Mouse (Mus musculus) left cerebral cortex, adult 11 months (tissue): ENCODE measurements around the gene Wdr83os.

Experiments
- DNase-seq: peaks from one replicate; pipeline ENCODE4 v3.0.0; 2022; ENCODE audit warnings: low spot score

Gene Wdr83os

DNA sequence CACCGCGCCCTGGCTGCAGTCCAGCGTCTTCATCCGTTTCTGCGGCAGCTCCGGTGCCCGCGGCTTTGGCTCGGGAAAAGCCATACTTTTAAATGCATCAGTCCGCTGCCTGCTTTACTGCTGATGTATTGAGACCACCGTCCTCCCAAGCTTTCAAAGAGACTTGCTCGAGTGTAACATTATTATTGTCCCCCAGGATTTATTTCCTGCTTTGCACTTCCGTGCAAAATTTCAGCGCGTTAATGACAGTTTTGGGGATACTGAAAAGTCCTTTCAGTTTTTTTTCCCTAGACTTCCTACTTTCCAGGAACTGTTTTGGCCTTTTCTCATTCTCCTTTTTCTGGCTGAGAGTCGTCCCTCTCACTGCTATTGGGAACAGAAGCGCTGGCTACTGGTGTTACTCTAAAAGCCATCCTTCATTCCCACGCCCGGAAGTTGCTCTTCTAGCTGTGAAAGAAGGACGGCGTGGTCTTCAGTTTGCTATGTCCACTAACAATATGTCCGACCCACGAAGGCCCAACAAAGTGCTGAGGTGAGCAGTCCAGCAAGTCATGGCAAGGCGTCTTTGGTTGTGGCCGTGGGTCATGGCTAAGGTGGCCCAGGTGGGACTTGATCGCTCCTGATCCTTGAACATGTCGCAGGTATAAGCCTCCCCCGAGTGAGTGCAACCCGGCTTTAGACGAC, at the start of gene Wdr83os:
Gene Wdr83os, plus strand, starts transcription at position 209 of the 684 bp plus-strand sequence.
- DNase-seq: no peak

DNA sequence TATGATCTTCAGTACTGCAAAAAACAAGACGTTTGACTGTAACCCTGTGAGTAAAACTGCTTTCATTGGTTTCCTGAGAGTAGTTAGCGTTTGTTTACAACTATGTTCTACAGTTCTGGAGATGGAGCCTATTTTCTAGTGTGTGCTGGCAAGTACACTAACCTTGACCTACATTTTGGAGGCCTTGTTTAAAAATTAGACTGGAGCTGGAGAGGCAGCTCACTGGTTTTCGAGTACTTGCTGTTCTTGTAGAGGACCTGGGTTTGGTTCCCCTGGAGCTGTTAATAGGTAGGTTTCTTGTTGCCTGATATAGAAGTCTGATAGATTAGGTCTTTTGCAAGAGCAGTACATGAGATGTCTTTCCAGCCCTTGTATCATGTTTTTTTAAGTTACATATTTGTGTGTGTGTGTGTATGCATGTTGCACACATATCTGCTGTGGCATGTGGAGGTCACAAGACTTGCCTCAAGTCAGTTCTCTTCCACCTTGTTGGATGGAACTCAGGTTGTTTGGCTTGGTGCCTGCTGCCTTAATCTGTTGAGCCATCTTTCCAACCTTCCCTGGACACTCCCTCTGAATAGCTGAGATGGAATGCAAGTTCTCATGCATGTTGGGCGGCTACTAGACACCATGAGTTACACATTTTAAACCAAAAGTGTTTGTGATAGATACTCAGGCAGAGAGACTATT, 47.8 kb upstream of the Wdr83os start:
- DNase-seq: no peak

DNA sequence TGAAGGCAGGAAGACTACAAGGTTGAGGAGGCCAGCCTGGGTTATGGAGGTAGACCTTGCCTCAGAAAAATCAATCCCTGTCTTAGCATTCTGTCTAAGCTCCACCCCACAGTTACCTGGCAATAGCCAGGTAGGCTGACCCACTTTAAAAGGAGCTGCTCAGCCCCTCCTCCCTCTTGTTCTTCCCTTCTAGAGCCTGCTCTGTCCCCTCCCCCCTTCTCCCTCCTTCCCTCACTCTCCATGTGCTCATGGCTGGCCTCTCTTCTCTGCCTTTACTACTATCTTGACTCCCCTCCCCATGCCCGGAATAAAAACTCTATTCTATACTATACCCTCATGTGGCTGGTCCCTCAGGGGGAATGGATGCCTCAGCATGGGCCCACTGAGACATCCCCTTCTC, 46.7 kb upstream of the Wdr83os start:
- DNase-seq: no peak

DNA sequence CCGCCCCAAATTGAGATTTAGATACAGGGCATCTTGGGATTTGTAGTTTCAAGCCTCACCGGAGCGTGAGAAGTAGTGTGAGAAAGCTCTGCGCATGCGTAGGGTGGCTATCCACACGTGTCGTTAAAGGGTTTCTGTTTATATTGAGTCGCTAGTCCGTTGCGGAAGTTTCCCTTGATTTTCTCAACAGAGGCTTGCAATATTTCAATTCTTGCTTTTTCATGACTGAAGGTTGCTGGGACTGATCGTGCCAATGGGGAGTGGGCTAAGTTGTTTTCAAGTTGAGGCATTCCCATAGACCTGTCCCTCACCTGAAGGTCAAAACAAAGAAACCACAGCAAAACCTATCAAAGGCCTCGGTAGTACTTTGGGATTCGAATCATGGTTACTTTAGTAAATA, 45.8 kb upstream of the Wdr83os start:
- DNase-seq: no peak

DNA sequence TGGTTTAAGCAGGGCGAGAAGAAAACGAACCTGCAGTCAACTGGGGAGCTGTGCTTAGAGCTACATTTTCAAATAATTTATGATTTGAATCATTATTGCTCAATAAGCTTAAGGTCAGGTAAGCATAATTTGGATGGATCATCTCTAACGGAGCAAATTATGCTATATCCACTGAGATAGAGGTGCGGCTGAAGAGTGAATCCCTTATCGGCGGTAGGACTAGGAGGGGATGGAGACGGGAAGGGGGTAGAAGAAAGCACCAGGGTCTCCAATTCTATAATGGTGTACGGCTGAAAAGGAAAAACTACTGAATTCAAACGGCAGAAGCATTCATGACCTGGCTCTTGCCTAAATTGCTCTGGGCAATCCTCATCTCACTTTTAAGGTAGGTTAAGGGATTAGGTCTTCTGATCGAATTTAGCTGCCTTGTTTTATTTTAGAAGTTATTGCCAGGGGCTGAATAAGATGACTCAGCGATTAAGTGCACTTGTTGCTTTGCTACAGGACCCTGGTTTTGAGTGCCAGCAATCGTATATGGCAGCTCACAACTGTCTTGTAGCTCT, 45.3 kb upstream of the Wdr83os start:
- DNase-seq: no peak

GRCm38 (mm10) chr8:85035728-85036310, 44.7 kb upstream of the Wdr83os start:
- no peak for DNase-seq

DNA sequence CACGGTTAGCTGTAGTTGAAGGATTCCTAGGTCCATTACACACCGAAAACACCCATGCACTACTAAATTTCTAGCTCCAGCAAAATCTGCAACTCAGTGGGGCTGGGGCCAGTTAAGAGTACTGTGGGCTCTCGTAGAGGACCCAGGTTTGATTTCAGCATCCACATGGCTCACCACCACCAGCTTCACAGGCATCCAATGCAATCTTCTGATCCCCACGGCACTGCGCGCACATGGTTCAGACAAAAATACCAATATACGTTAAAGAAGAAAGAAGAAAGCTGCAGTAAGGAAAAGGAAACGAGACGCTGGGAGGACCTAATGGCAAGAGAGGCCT, 44.2 kb upstream of the Wdr83os start:
- DNase-seq: no peak

- DNase-seq: peak; percentile 93
Measured at GRCm38 (mm10) chr8:85036718-85037365, 43.7 kb upstream of the Wdr83os start, which contains the start of gene Tnpo2. Gene Tnpo2, plus strand, starts transcription at chr8:85036915.

DNA sequence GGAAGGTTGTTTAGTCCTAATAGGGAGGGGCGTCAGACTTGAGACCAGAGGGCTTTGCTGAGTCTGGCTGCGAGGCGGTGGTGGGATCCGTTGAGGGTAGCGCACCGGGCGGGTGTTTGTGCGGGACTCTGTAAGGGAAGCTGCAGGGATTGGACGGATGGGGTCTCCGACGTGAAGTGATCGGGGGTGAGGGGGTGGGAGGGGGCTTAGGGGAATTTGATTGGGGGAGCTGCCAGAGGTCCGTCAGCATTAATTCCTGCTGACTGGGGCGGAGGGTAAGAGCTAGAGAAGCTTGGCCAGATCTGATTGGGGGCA, 43.2 kb upstream of the Wdr83os start:
- DNase-seq: no peak

DNA sequence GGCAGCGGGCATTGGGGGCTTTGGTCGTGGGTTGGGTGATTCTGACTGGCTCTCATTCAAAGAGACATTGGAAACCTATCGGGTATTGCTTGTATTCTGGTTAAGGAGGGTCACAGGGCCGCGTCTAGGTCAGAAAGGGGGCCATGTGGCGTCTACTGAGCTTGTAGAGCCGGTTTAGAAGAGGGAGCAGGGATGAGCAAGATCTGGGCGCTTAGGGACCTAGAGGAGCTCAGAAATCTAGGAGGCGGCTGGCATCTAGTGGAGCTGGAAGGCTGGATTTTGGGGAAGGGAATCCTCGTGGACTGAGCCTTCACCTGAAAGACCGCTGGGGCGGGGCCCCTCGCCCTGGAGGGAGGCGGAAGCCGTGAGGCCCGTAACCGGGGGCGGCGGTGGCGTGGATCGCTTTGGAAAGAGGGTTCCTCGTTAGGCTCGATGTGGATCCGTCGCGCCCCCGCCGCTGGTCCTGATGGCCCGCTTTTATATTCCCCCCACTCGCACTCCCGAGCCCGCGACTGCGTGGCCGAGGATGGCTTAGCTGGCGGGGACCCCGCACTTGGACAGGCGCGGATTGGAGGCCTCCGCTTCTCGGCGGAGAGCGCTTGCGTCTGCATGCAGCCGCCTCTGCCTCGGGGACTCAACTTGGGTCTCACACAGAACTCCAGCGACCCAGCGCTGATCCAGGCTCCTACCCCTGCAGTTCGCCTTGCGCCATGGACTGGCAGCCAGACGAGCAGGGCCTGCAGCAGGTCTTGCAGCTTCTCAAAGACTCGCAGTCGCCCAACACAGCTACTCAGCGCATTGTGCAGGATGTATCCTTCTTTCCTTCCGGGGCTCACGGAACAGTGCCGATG, 42.6 kb upstream of the Wdr83os start:
- DNase-seq: no peak

GRCm38 (mm10) chr8:85043619-85044018, 36.9 kb upstream of the Wdr83os start:
- DNase-seq: no peak

GRCm38 (mm10) chr8:85057367-85057766, 23.2 kb upstream of the Wdr83os start:
- DNase-seq: no peak

DNA sequence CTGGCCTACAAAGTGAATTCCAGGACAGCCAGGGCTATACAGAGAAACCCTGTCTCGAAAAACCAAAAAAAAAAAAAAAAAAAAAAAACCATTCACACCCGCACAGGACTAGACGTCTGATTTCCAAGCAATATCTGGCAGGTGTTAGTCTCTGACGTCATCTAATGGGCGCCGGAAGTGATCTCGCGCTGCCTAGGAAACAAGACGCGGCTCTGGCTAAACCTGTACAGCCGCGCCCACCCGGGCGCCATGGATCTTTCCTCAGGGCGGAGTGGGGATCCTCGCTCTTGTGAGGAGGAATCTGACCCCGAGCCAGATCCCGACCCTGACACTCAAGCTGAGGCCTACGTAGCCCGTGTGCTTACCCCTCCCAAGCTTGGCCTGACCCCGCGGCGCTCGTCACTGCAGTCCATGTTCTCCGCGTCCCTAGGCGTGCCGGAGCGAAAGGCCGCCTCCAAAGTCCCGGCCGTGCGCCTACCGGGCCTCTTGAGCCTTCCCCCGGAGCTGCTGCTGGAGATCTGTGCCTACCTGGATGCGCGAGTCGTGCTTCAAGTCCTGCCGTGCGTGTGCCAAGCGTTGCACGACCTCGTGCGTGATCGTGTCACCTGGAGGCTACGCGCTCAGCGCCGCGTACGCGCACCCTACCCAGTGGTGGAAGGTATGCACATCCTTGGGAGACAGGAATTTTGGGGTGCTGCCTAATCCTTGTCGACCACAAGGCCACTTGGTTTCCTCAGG, 20.5 kb upstream of the Wdr83os start, which contains the start of gene Fbxw9:
Gene Fbxw9, plus strand, starts transcription at position 177 of the 738 bp plus-strand sequence.
- peak; percentile 87 for DNase-seq

- no peak for DNase-seq
Measured at GRCm38 (mm10) chr8:85062603-85063002, 17.9 kb upstream of the Wdr83os start.

GRCm38 (mm10) chr8:85065213-85065612, 15.3 kb upstream of the Wdr83os start:
- DNase-seq: no peak

- DNase-seq: no peak
Measured at GRCm38 (mm10) chr8:85067155-85067554, 13.4 kb upstream of the Wdr83os start.

GRCm38 (mm10) chr8:85067982-85068381, 12.6 kb upstream of the Wdr83os start, which contains the start of gene Gm5741:
Gene Gm5741, minus strand, starts transcription at chr8:85067982.
- no peak for DNase-seq

DNA sequence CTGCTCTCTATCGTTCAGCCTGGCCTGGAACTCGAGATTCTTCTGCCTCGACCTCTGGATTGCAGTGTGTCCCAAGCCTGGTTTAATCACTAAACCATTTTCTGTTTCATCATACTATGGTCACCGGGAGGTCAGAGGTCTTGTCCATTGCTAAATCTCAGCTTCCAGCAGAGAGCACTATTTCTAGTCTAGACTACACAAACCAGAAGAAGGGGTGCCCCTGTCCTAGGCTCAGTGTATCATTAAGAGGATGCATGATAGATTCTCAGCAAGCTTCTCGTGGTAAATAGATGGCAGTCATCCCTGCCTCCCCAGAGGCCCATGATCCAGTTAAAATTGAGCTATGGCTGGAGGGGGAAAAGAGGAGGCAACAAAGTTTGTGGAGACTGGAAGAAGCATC, 9.5 kb upstream of the Wdr83os start:
- no peak for DNase-seq

DNA sequence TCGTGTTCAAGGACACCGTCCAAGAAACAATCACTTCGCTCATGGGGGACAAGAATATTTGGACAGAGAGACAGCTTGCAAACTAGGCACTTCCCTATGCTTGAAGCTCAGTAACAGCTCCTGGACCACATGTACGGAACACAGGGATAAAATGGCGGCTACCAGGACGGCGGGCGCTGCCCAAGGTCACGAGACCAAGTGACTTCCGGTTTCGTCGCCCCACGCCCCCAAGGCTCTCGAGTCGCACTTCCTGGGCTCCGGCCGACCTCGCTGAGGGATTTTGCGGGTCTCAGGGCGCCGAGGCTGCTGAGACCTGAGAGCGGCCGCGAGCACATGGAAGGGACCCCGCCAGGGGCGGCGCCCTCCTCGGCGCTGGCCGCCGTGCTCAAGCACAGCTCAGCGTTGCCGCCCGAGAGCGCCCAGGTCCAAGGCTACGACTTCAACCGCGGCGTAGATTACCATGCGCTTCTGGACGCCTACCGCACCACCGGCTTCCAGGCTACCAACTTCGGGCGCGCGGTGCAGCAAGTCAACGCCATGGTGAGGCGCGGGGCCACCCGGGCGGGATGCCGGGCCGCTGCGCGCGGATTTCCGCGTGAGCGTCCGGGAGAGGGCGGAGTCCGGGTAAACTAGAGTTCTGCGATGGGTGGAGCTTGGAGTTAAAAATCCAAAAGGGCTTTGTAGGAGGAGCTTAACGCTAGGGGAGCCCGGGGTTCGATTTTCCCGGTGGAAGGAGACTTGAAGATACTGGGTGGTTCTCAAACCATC, 8.8 kb upstream of the Wdr83os start, which contains the start of gene Dhps:
Gene Dhps, plus strand, starts transcription at position 244 of the 768 bp plus-strand sequence.
- peak; percentile 90 for DNase-seq

DNA sequence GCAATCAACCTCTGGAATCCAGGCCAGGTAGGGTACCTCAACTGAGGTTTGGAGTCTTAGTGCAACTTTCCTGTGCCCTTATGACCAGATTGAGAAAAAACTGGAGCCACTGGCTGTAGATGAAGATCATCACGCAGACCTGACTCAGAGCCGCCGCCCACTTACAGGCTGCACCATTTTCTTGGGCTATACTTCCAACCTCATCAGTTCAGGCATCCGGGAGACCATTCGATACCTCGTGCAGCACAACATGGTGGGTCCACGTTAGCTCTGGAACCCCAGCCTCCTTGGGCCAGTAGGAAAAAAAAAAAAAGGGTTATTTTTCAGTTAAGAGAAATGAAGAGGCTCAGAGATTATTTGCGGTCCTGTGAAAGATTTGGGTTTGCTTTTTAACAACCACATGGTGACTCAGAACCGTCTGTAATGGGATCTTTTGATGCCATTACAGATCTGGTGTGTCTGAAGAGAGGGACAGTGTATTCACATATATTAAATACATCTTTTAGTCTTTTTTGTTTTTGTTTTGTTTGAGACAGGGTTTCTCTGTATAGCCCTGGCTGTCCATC, 8.1 kb upstream of the Wdr83os start:
- DNase-seq: no peak
